Mouse (Mus musculus): ENCODE measurements around the gene Itga4.

GRCm38 (mm10) chr2:79284206-79284605, 29.0 kb downstream of the Itga4 start:
- TF ChIP-seq GATA1 (IDR thresholded peaks at IDR 0.05; ENCODE audit: borderline replicate concordance, low read length) = no peak
- TF ChIP-seq FLI1 (IDR thresholded peaks at IDR 0.05; ENCODE audit: low read length) = no peak
